Mouse (Mus musculus): Measurements from ENCODE around the gene Asb8. TPM values are rescaled to one million over a fixed set of nuclear protein-coding genes. Genes with fewer than 3 reads are reported as not detected.

The Asb8 gene
- total RNA-seq, 2 experiments from 2014 or later = 97.8 to 124 TPM

DNA sequence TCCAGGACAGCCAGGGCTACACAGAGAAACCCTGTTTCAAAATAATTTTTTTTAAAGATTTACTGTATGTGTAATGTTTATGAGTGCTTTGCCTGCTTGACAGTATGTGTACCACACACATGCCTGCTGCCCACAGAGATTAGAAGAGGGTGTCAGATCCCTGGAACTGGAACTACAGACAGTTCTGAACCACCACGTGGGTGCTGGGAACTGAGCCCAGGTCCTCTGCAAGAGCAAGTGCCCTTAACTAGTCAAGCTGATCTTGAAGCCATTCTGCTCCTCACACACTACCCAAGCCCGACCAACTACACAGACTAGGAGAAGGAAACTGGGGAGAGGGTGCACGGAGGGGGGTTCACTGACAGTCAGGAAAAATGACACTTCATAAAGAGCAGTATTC is 32.0 kb downstream of the Asb8 start:
- intact Hi-C loops (cut with DNase I) = no loop called here
- peak; percentile 81 for DNase-seq
- TF ChIP-seq CTCF (IDR thresholded peaks at IDR 0.05) = no peak
- Histone ChIP-seq H3K27ac (peak overlapping the region; percentile 87), H3K4me3 (no peak overlapping the region)

DNA sequence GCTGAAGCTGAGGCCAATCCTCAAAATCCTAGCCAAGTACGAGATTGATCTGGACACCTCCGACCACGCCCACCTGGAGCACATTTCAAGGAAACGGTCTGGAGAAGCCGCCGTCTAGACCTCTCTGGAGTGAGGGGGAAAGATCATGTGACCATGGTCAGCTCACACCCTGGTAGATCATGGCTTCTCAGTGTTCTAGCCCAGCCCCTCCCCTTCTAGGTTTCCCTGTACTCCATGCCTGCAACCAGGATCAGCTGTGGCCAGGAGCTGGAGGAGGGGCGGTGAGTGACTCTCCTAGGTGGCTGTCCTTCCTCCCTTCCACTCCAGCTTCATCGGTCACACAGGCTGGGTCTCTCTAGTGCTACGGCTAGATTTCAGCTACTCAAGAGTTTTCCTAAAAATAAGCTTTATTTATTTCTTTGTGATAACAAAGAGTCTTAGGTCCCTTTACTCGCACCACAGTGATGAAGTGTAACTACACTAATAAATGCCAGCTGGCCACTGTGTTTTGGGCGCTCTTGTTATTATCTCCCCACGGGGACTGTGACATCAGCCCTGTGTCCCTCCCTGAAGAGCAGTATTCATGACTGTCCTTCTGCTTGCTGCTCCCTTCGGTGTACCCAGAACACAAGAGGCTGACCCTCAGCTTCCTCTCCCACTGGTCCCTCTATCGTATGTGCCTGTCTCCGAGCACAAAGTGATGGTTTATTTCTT is 33.3 kb downstream of the Asb8 start:
- intact Hi-C loops (cut with DNase I) = loop anchor here (2.0 kb wide), 1 partner anchor 17 kb away; no protein-coding TSS in a partner anchor
- TF ChIP-seq CTCF (IDR thresholded peaks at IDR 0.05) = no peak
- H3K4me3 ChIP-seq = peak overlapping the region; percentile 45; the same call in 1 of the 2 replicates
- peak overlapping the region; percentile 87 for H3K27ac ChIP-seq
- DNase-seq = no peak

- DNase-seq = no peak
- no peak for TF ChIP-seq CTCF (IDR thresholded peaks at IDR 0.05)
- intact Hi-C loops (cut with DNase I) = loop anchor here (2.0 kb wide), 1 partner anchor 17 kb away; no protein-coding TSS in a partner anchor
- Histone ChIP-seq H3K4me3 (peak overlapping the region; percentile 45), H3K27ac (peak overlapping the region; percentile 87)
These were observed 34.0 kb downstream of the Asb8 start for GRCm38 (mm10) chr15:98131451-98131850.

GRCm38 (mm10) chr15:98131001-98131400 is 34.4 kb downstream of the Asb8 start:
- peak overlapping the region; percentile 87 for H3K27ac ChIP-seq
- TF ChIP-seq CTCF (IDR thresholded peaks at IDR 0.05) = no peak

DNA sequence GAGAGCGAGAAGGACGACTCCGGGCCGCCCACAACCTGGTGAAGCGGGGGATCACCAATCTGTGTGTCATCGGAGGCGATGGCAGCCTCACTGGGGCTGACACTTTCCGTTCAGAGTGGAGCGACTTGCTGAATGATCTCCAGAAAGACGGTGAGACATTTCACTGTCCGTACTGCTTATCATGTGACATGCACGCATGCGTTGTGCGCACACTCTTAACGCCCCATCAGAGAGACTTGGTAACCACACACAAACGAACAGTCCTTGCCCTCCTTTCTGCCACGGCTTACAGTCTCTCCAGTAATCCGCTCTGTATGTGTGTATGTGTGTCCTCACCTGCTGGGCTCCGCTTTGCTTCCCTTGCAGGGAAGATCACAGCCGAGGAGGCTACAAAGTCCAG is 44.6 kb downstream of the Asb8 start:
- intact Hi-C loops (cut with DNase I) = no loop called here
- no peak overlapping the region; the same call in 1 of the 2 replicates for H3K4me3 ChIP-seq

More at GRCm38 (mm10) chr15:98131001-98131400, 34.4 kb downstream of the Asb8 start:
- H3K4me3 ChIP-seq = peak overlapping the region; percentile 45
- intact Hi-C loops (cut with DNase I) = loop anchor here (2.0 kb wide), 1 partner anchor 16 kb away; no protein-coding TSS in a partner anchor
- DNase-seq = peak; percentile 86

DNA sequence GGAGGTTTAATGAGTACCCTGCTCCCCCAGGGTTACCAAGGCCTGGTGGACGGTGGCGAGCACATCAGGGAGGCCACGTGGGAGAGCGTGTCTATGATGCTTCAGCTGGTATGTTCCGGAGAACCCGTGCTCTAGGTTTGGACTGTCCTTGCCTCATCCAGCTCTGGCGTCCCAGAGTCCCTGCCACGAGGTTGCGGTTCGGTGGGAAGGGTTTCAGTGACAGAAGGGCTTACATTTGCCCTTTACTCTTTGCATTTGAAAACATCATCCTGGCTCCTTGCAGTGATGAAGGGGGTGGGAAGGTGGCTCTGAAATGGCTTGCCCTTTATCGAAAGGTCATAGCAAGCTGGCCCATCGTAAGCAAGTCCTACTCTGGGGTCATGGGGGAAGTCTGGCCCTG is 46.1 kb downstream of the Asb8 start:
- DNase-seq = peak; percentile 88
- Histone ChIP-seq H3K4me3 (no peak overlapping the region; the same call in 1 of the 2 replicates), H3K27ac (peak overlapping the region; percentile 94)
- no peak for TF ChIP-seq CTCF (IDR thresholded peaks at IDR 0.05)
- intact Hi-C loops (cut with DNase I) = no loop called here

More for the DNA sequence above, 44.6 kb downstream of the Asb8 start:
- DNase-seq = peak; percentile 47
- TF ChIP-seq CTCF (IDR thresholded peaks at IDR 0.05) = no peak
- H3K27ac ChIP-seq = peak overlapping the region; percentile 94

DNA sequence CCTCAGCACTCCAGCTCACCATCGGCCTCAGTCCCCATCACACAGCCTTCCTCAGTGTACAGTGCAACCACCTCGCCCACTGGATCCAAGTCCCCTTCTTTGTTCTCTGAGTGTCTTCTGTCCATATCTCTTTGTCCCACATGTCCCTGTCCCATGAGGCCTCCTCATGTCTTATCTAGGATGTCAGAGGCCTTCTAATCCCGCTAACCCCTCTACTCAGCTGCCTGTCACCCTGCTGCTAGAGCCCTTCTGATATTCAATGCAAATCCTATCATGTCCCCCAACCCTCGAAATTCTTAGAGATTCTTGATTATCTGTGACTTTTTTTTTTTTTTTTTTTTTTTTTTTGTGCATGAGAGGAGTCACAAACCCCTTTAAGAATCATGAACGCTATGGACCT is 49.1 kb downstream of the Asb8 start:
- Histone ChIP-seq H3K27ac (peak overlapping the region; percentile 94), H3K4me3 (peak overlapping the region; percentile 61)
- intact Hi-C loops (cut with DNase I) = no loop called here
- DNase-seq = peak; percentile 22
- TF ChIP-seq CTCF (IDR thresholded peaks at IDR 0.05) = no peak

- intact Hi-C loops (cut with DNase I) = loop anchor here (2.0 kb wide), 1 partner anchor 15 kb away; no protein-coding TSS in a partner anchor
- Histone ChIP-seq H3K27ac (peak overlapping the region; percentile 94), H3K4me3 (peak overlapping the region; percentile 61)
- DNase-seq = peak; percentile 21
- no peak for TF ChIP-seq CTCF (IDR thresholded peaks at IDR 0.05)
These were observed 49.7 kb downstream of the Asb8 start for GRCm38 (mm10) chr15:98115779-98116163.

GRCm38 (mm10) chr15:98114852-98115778 is 50.3 kb downstream of the Asb8 start:
- no peak for TF ChIP-seq CTCF (IDR thresholded peaks at IDR 0.05)
- peak overlapping the region; percentile 95 for H3K4me3 ChIP-seq
- H3K27ac ChIP-seq = peak overlapping the region; percentile 94
- DNase-seq = peak; percentile 81
- intact Hi-C loops (cut with DNase I) = loop anchor here (1.0 to 2.0 kb wide), 2 partner anchors 16 to 30 kb away; no protein-coding TSS in a partner anchor

DNA sequence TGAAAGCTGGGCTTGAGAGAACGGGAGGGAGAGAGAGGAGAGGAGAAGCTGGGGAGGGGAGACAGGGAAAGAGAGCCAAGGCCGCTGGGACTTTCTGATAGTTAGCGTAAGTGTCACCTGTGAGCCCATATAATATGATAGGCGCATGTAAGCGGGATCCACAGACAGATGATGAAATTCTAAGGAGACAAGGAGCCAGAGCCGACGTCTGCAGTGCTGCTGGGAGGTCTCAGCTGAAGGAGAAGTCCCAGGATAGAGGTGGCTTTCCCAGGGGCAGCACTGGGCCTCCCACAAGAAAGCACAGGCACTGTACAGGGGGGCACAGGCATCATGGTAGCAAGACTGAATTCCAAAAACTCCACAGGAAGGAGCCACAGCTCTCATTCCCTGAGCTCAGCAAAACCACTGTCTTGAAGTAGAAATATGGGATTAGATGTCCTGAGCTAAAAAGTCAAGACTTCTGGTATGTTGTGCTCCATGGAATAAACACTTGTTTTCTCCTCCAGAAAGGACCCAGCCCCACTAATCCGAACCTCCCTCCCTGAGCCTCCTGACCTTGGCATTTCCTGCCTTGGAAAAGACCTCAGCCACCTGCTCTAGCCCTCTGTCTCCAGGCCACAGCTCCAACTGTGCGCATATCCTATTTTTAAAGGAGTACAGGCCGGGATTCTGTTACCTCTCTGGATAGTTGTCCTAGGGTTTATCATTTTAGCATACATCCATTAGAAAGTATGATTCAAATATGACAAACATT is 51.1 kb downstream of the Asb8 start:
- TF ChIP-seq CTCF (IDR thresholded peaks at IDR 0.05) = no peak
- peak; percentile 79 for DNase-seq
- H3K27ac ChIP-seq = peak overlapping the region; percentile 94
- H3K4me3 ChIP-seq = peak overlapping the region; percentile 95
- intact Hi-C loops (cut with DNase I) = loop anchor here (1.0 to 2.0 kb wide), 2 partner anchors 17 to 31 kb away; no protein-coding TSS in a partner anchor

GRCm38 (mm10) chr15:98111791-98112190 is 53.6 kb downstream of the Asb8 start:
- TF ChIP-seq CTCF (IDR thresholded peaks at IDR 0.05) = no peak
- H3K4me3 ChIP-seq = peak overlapping the region; percentile 95
- intact Hi-C loops (cut with DNase I) = no loop called here
- DNase-seq = peak; percentile 80
- H3K27ac ChIP-seq = peak overlapping the region; percentile 94
